Comparison of ENCODE assay signal across 8 mouse cellular contexts in the genomic region with DNA sequence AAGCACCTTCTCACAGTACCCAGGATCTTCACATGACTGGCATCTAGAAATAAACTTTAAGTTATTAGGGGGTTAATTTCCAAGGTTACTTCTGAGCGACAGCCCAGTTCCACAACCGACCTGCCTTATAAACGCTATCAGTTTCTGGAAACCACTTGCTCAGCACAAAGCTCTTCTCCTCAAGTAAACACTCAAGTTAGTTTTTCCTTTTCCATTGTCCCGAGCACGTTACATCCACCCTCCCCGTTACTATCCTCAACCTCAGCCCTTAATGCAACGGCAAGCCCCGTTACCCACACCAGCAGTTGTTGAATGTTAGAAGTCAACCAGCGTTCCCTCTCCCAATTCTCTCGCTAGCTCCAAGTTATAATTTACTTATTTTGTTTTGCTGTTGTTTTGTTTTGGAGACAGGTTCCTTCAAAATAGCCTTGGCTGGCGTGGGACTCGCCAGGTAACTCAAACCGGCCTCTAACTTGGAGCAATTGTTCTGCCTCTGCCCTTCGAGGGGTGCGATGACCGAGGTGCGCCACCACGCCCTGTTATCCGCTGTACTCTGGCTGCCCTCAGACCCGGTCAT. TPM values are rescaled to one million over a fixed set of nuclear protein-coding genes. Genes with fewer than 3 reads are reported as not detected.
DNase-seq lines count a peak whose midpoint lies in the region; ATAC-seq and TF ChIP-seq lines count a peak whose summit lies in the region.

No protein-coding gene starts in this region.

- H3K27me3 ChIP-seq in heart, embryonic 15.5 days = no peaks in the 10 kb centered on the region
- no peaks in the 10 kb centered on the region for H3K27me3 ChIP-seq in hindbrain, postnatal 0 days (ENCODE audit: insufficient read depth, low read length)
- H3K27me3 ChIP-seq in midbrain, embryonic 14.5 days (ENCODE audit: control insufficient read depth, insufficient read depth, low read length) = no peaks in the 10 kb centered on the region

- peak overlapping the region; percentile 85 for H3K9ac ChIP-seq in heart, embryonic 15.5 days
- peak overlapping the region; percentile 66 for H3K9ac ChIP-seq in hindbrain, postnatal 0 days (replicated peaks; ENCODE audit: low read length)
- peak overlapping the region; percentile 80 for H3K9ac ChIP-seq in midbrain, embryonic 14.5 days (replicated peaks; ENCODE audit: low read length)

- no peak for TF ChIP-seq CTCF in bone marrow macrophage, adult 2 months (IDR thresholded peaks at IDR 0.05; ENCODE audit: low read depth, low read length)
- TF ChIP-seq CTCF in hindbrain, postnatal 0 days (IDR thresholded peaks at IDR 0.05; ENCODE audit: low read depth) = no peak

- peaks cover 8% of the 10 kb centered on the region for H3K4me1 ChIP-seq in heart, embryonic 15.5 days (replicated peaks)
- peaks cover 5% of the 10 kb centered on the region; the same call in 1 of the 2 replicates for H3K4me1 ChIP-seq in bone marrow macrophage, adult 2 months (ENCODE audit: control insufficient read depth, insufficient read depth, low read length)
- H3K4me1 ChIP-seq in hindbrain, postnatal 0 days (ENCODE audit: insufficient read depth, low read length) = peaks cover 4% of the 10 kb centered on the region; the same call in 1 of the 2 replicates
- H3K4me1 ChIP-seq in midbrain, embryonic 14.5 days (ENCODE audit: control insufficient read depth, insufficient read depth, low read length) = peaks cover 14% of the 10 kb centered on the region

- no peak; the same call in 1 of the 2 replicates for ATAC-seq in heart, embryonic 15.5 days (replicated peaks; ENCODE audit: insufficient number of reproducible peaks, insufficient read depth, low FRiP score, low read depth)
- ATAC-seq in hindbrain, postnatal 0 days = no peak
- ATAC-seq in midbrain, embryonic 14.5 days (ENCODE audit: low FRiP score, low TSS enrichment) = no peak

- H3K4me2 ChIP-seq in heart, embryonic 15.5 days = peak overlapping the region; percentile 79
- H3K4me2 ChIP-seq in hindbrain, postnatal 0 days (ENCODE audit: low read depth, low read length) = peak overlapping the region; percentile 73
- peak overlapping the region; percentile 91 for H3K4me2 ChIP-seq in midbrain, embryonic 14.5 days (ENCODE audit: low read length)

- under 1% methylated on average over 20 of the region's 20 CpGs for WGBS in heart, embryonic 15.5 days
- WGBS in hindbrain, postnatal 0 days = under 1% methylated on average over 20 of the region's 20 CpGs
- WGBS in midbrain, embryonic 14.5 days = 2% methylated on average over 20 of the region's 20 CpGs

- no peak for TF ChIP-seq POLR2A in bone marrow macrophage, adult 2 months (IDR thresholded peaks at IDR 0.05; ENCODE audit: borderline replicate concordance, low read depth, low read length)

- no peak for DNase-seq in heart, postnatal 4 days
- DNase-seq in hindbrain, postnatal 0 days (ENCODE audit: low spot score) = no peak
- peak; percentile 8 for DNase-seq in midbrain, embryonic 14.5 days
- DNase-seq in retina, embryonic 14.5 days (ENCODE audit: low spot score) = no peak
- DNase-seq in cerebellum, adult 11-12 months = no peak
- no peak for DNase-seq in kidney, postnatal 4 days

- no peaks in the 10 kb centered on the region for H3K9me3 ChIP-seq in heart, embryonic 15.5 days (replicated peaks)
- H3K9me3 ChIP-seq in hindbrain, postnatal 0 days (ENCODE audit: low read length) = no peaks in the 10 kb centered on the region
- no peaks in the 10 kb centered on the region for H3K9me3 ChIP-seq in midbrain, embryonic 14.5 days (ENCODE audit: control insufficient read depth, low read length)

- peak overlapping the region; percentile 96 for H3K27ac ChIP-seq in heart, embryonic 15.5 days
- H3K27ac ChIP-seq in bone marrow macrophage, adult 2 months (ENCODE audit: insufficient read depth, low read depth, low read length) = peak overlapping the region; percentile 97
- peak overlapping the region; percentile 90 for H3K27ac ChIP-seq in hindbrain, postnatal 0 days
- peak overlapping the region; percentile 90 for H3K27ac ChIP-seq in midbrain, embryonic 14.5 days (replicated peaks; ENCODE audit: low read depth, low read length)

- H3K36me3 ChIP-seq in heart, embryonic 15.5 days = no peaks in the 10 kb centered on the region
- H3K36me3 ChIP-seq in hindbrain, postnatal 0 days (ENCODE audit: insufficient read depth, low read length) = no peaks in the 10 kb centered on the region
- no peaks in the 10 kb centered on the region for H3K36me3 ChIP-seq in midbrain, embryonic 14.5 days (ENCODE audit: control insufficient read depth, insufficient read depth, low read length)

- H3K4me3 ChIP-seq in heart, embryonic 15.5 days = peak overlapping the region; percentile 67
- H3K4me3 ChIP-seq in bone marrow macrophage, adult 2 months (ENCODE audit: insufficient read depth, low read length) = peak overlapping the region; percentile 89
- peak overlapping the region; percentile 60 for H3K4me3 ChIP-seq in hindbrain, postnatal 0 days (ENCODE audit: low read length)
- H3K4me3 ChIP-seq in midbrain, embryonic 14.5 days (replicated peaks; ENCODE audit: low read depth, low read length) = peak overlapping the region; percentile 81

RNA-seq across cellular contexts. Expression of a gene that starts 22.0 kb away (rescaled TPM):
- not detected in 2 replicates for polyA plus RNA-seq in heart, embryonic 15.5 days (2015; fragmentation: Nextera tagmentation; extraction: Ambion mirVana)
- total RNA-seq in heart, postnatal 4 days (2021) = not detected
- not detected in 2 replicates for polyA plus RNA-seq in bone marrow macrophage, adult 2 months (2012; ENCODE audit: insufficient read depth, insufficient read length, missing spikeins)
- not detected in 2 replicates for total RNA-seq in hindbrain, postnatal 0 days (2014; rRNA removed)
- not detected in 2 replicates for polyA plus RNA-seq in hindbrain, postnatal 0 days (2015; fragmentation: Nextera tagmentation; extraction: Ambion mirVana)
- polyA plus RNA-seq in midbrain, embryonic 14.5 days (2014; fragmentation: Nextera tagmentation; extraction: Ambion mirVana) = not detected in 2 replicates

RNA-seq across cellular contexts. Expression of a gene that starts 30.1 kb away (rescaled TPM):
- 462 and 495 TPM in 2 replicates for polyA plus RNA-seq in heart, embryonic 15.5 days (2015; fragmentation: Nextera tagmentation; extraction: Ambion mirVana)
- 100 to 1,000 TPM; 276 to 285 TPM for total RNA-seq in heart, postnatal 4 days (2021)
- 937 and 962 TPM in 2 replicates for polyA plus RNA-seq in bone marrow macrophage, adult 2 months (2012; ENCODE audit: insufficient read depth, insufficient read length, missing spikeins)
- total RNA-seq in hindbrain, postnatal 0 days (2014; rRNA removed) = 394 and 490 TPM in 2 replicates
- 1,008 and 1,049 TPM in 2 replicates for polyA plus RNA-seq in hindbrain, postnatal 0 days (2015; fragmentation: Nextera tagmentation; extraction: Ambion mirVana)
- 984 and 991 TPM in 2 replicates for polyA plus RNA-seq in midbrain, embryonic 14.5 days (2014; fragmentation: Nextera tagmentation; extraction: Ambion mirVana)

RNA-seq across cellular contexts. Expression of a gene that starts 42.8 kb away (rescaled TPM):
- not detected in 2 replicates for polyA plus RNA-seq in heart, embryonic 15.5 days (2015; fragmentation: Nextera tagmentation; extraction: Ambion mirVana)
- total RNA-seq in heart, postnatal 4 days (2021) = not detected
- not detected in 2 replicates for polyA plus RNA-seq in bone marrow macrophage, adult 2 months (2012; ENCODE audit: insufficient read depth, insufficient read length, missing spikeins)
- not detected in 2 replicates for total RNA-seq in hindbrain, postnatal 0 days (2014; rRNA removed)
- polyA plus RNA-seq in hindbrain, postnatal 0 days (2015; fragmentation: Nextera tagmentation; extraction: Ambion mirVana) = not detected in 2 replicates
- not detected in 2 replicates for polyA plus RNA-seq in midbrain, embryonic 14.5 days (2014; fragmentation: Nextera tagmentation; extraction: Ambion mirVana)
